8 mouse cellular contexts compared by ENCODE assay signal in genomic region chr2:164770279-164770678, GRCm38 (mm10). TPM values are rescaled to one million over a fixed set of nuclear protein-coding genes. Genes with fewer than 3 reads are reported as not detected.
DNase-seq lines count a peak whose midpoint lies in the region; ATAC-seq and TF ChIP-seq lines count a peak whose summit lies in the region.

No protein-coding gene starts in this region.

- no peak for DNase-seq in heart, postnatal 0 days (ENCODE audit: low spot score)
- no peak for DNase-seq in heart, adult 8-10 months (ENCODE audit: low spot score)
- DNase-seq in c-Kit-negative CD71-positive TER-119-positive erythroid progenitor cells, embryonic 14.5 days (ENCODE audit: low read depth, low spot score): peak; percentile 51
- peak; percentile 56 for DNase-seq in induced T-regulatory cell, adult 2 months (ENCODE audit: low read depth)
- DNase-seq in midbrain, postnatal 0 days (ENCODE audit: low spot score): no peak
- no peak for DNase-seq in retina, embryonic 14.5 days (ENCODE audit: low spot score)
- no peak for DNase-seq in kidney, postnatal 10 days
- DNase-seq in layer of hippocampus, postnatal 36 days: no peak

- peak overlapping the region; percentile 43 for H3K27ac ChIP-seq in heart, postnatal 0 days (ENCODE audit: low read depth)
- no peak overlapping the region for H3K27ac ChIP-seq in midbrain, postnatal 0 days (ENCODE audit: low read depth, low read length)

- 3% methylated on average over 15 of the region's 15 CpGs for WGBS in heart, postnatal 0 days
- 3% methylated on average over 15 of the region's 15 CpGs for WGBS in midbrain, postnatal 0 days

- no peak for ATAC-seq in heart, postnatal 0 days (ENCODE audit: insufficient read depth, low read depth)
- ATAC-seq in midbrain, postnatal 0 days (ENCODE audit: low FRiP score): no peak

- H3K9ac ChIP-seq in heart, postnatal 0 days (replicated peaks; ENCODE audit: low read depth, low read length): peak overlapping the region; percentile 58
- no peak overlapping the region for H3K9ac ChIP-seq in midbrain, postnatal 0 days (replicated peaks; ENCODE audit: low read length, poor library complexity, severe bottlenecking)

- H3K9me3 ChIP-seq in heart, postnatal 0 days (replicated peaks; ENCODE audit: control insufficient read depth, low read length): no peaks in the 10 kb centered on the region
- no peaks in the 10 kb centered on the region for H3K9me3 ChIP-seq in midbrain, postnatal 0 days (ENCODE audit: low read length)

- H3K4me2 ChIP-seq in heart, postnatal 0 days (ENCODE audit: low read depth, low read length): peak overlapping the region; percentile 86
- peak overlapping the region; percentile 78 for H3K4me2 ChIP-seq in midbrain, postnatal 0 days (ENCODE audit: low read depth, low read length, poor library complexity, severe bottlenecking)

- peaks cover 20% of the 10 kb centered on the region; the same call in 1 of the 2 replicates for H3K4me1 ChIP-seq in heart, postnatal 0 days (ENCODE audit: control insufficient read depth, insufficient read depth)
- no peaks in the 10 kb centered on the region for H3K4me1 ChIP-seq in midbrain, postnatal 0 days (ENCODE audit: insufficient read depth, low read length)

- H3K36me3 ChIP-seq in heart, postnatal 0 days (replicated peaks; ENCODE audit: control insufficient read depth, insufficient read depth, low read length): peaks cover 35% of the 10 kb centered on the region
- peaks cover 15% of the 10 kb centered on the region for H3K36me3 ChIP-seq in midbrain, postnatal 0 days (ENCODE audit: insufficient read depth, low read length)

- TF ChIP-seq CTCF in heart, postnatal 0 days (IDR thresholded peaks at IDR 0.05; ENCODE audit: low read depth): no peak
- TF ChIP-seq CTCF in midbrain, postnatal 0 days (IDR thresholded peaks at IDR 0.05): no peak

- H3K27me3 ChIP-seq in heart, postnatal 0 days (ENCODE audit: control insufficient read depth, insufficient read depth, low read length): no peaks in the 10 kb centered on the region
- no peaks in the 10 kb centered on the region for H3K27me3 ChIP-seq in midbrain, postnatal 0 days (ENCODE audit: insufficient read depth, low read length)

- H3K4me3 ChIP-seq in heart, postnatal 0 days (ENCODE audit: low read depth, low read length): peak overlapping the region; percentile 68
- peak overlapping the region; percentile 54 for H3K4me3 ChIP-seq in midbrain, postnatal 0 days (ENCODE audit: low read depth, low read length)

- TF ChIP-seq EP300 in heart, postnatal 0 days (IDR thresholded peaks at IDR 0.05; ENCODE audit: low read depth): no peak

RNA-seq across cellular contexts. Expression of gene Ube2c, which starts 0.6 kb away (rescaled TPM):
- total RNA-seq in heart, postnatal 0 days (2014; rRNA removed; ENCODE audit: low replicate concordance): 175 and 320 TPM in 2 replicates
- 116 and 117 TPM in 2 replicates for polyA plus RNA-seq in heart, postnatal 0 days (2015; fragmentation: Nextera tagmentation; extraction: Ambion mirVana)
- 1 to 10 TPM in 2 of 4 experiments, under 1 TPM in 2; 0.47 to 2.7 (median 1.4) TPM for total RNA-seq in heart, adult 8-10 months (2022)
- 14.6 and 38.5 TPM in 2 replicates for total RNA-seq in midbrain, postnatal 0 days (2014; rRNA removed)
- polyA plus RNA-seq in midbrain, postnatal 0 days (2015; fragmentation: Nextera tagmentation; extraction: Ambion mirVana): 18.1 and 18.4 TPM in 2 replicates
- 1 to 10 TPM; 1.2 to 1.5 TPM for total RNA-seq in layer of hippocampus, postnatal 36 days (2021)

RNA-seq across cellular contexts. Expression of gene Tnnc2, which starts 9.5 kb away (rescaled TPM):
- total RNA-seq in heart, postnatal 0 days (2014; rRNA removed; ENCODE audit: low replicate concordance): 4.9 and 5.0 TPM in 2 replicates
- polyA plus RNA-seq in heart, postnatal 0 days (2015; fragmentation: Nextera tagmentation; extraction: Ambion mirVana): 0.18 and 0.25 TPM in 2 replicates
- 1 to 10 TPM; 2.9 to 7.2 (median 3.1) TPM for total RNA-seq in heart, adult 8-10 months (2022)
- not detected in 2 replicates for total RNA-seq in midbrain, postnatal 0 days (2014; rRNA removed)
- 0.31 and 0.62 TPM in 2 replicates for polyA plus RNA-seq in midbrain, postnatal 0 days (2015; fragmentation: Nextera tagmentation; extraction: Ambion mirVana)
- not detected for total RNA-seq in layer of hippocampus, postnatal 36 days (2021)

RNA-seq across cellular contexts. Expression of gene Snx21, which starts 15.3 kb away (rescaled TPM):
- 46.4 and 98.1 TPM in 2 replicates for total RNA-seq in heart, postnatal 0 days (2014; rRNA removed; ENCODE audit: low replicate concordance)
- 29.8 and 30.8 TPM in 2 replicates for polyA plus RNA-seq in heart, postnatal 0 days (2015; fragmentation: Nextera tagmentation; extraction: Ambion mirVana)
- 10 to 100 TPM; 23.1 to 24.9 (median 23.5) TPM for total RNA-seq in heart, adult 8-10 months (2022)
- total RNA-seq in midbrain, postnatal 0 days (2014; rRNA removed): 80.8 and 100 TPM in 2 replicates
- polyA plus RNA-seq in midbrain, postnatal 0 days (2015; fragmentation: Nextera tagmentation; extraction: Ambion mirVana): 50.8 and 54.1 TPM in 2 replicates
- total RNA-seq in layer of hippocampus, postnatal 36 days (2021): 10 to 100 TPM; 36.7 to 44.0 TPM

RNA-seq across cellular contexts. Expression of gene Dnttip1, which starts 24.5 kb away (rescaled TPM):
- 8.9 and 19.1 TPM in 2 replicates for total RNA-seq in heart, postnatal 0 days (2014; rRNA removed; ENCODE audit: low replicate concordance)
- polyA plus RNA-seq in heart, postnatal 0 days (2015; fragmentation: Nextera tagmentation; extraction: Ambion mirVana): 42.8 and 43.3 TPM in 2 replicates
- 10 to 100 TPM; 20.4 to 28.2 (median 26.9) TPM for total RNA-seq in heart, adult 8-10 months (2022)
- total RNA-seq in midbrain, postnatal 0 days (2014; rRNA removed): 18.5 and 24.7 TPM in 2 replicates
- 48.4 and 54.2 TPM in 2 replicates for polyA plus RNA-seq in midbrain, postnatal 0 days (2015; fragmentation: Nextera tagmentation; extraction: Ambion mirVana)
- total RNA-seq in layer of hippocampus, postnatal 36 days (2021): 10 to 100 TPM; 34.0 to 37.7 TPM

RNA-seq across cellular contexts. Expression of gene Wfdc3, which starts 24.5 kb away (rescaled TPM):
- total RNA-seq in heart, postnatal 0 days (2014; rRNA removed; ENCODE audit: low replicate concordance): not detected in 2 replicates
- 0.46 and 0.51 TPM in 2 replicates for polyA plus RNA-seq in heart, postnatal 0 days (2015; fragmentation: Nextera tagmentation; extraction: Ambion mirVana)
- total RNA-seq in heart, adult 8-10 months (2022): under 1 TPM in 2 of 4 experiments, not detected in 2; 0.30 to 0.83 TPM
- 0.16 and 1.3 TPM in 2 replicates for total RNA-seq in midbrain, postnatal 0 days (2014; rRNA removed)
- 0.60 and 0.97 TPM in 2 replicates for polyA plus RNA-seq in midbrain, postnatal 0 days (2015; fragmentation: Nextera tagmentation; extraction: Ambion mirVana)
- 1 to 10 TPM; 1.5 to 2.2 TPM for total RNA-seq in layer of hippocampus, postnatal 36 days (2021)

Comparison
In these comparisons a context has a peak if more than half of its experiments do, and no peak if none do; other contexts are left out.
1. DNase-seq: peak in c-Kit-negative CD71-positive TER-119-positive erythroid progenitor cells, embryonic 14.5 days (single experiment) and induced T-regulatory cell, adult 2 months (single experiment); none in heart, postnatal 0 days (single experiment), heart, adult 8-10 months (single experiment), midbrain, postnatal 0 days (single experiment), retina, embryonic 14.5 days (single experiment), kidney, postnatal 10 days (single experiment) and layer of hippocampus, postnatal 36 days (0 of 2).